ENCODE assay signal across 9 mouse cellular contexts in the genomic region with DNA sequence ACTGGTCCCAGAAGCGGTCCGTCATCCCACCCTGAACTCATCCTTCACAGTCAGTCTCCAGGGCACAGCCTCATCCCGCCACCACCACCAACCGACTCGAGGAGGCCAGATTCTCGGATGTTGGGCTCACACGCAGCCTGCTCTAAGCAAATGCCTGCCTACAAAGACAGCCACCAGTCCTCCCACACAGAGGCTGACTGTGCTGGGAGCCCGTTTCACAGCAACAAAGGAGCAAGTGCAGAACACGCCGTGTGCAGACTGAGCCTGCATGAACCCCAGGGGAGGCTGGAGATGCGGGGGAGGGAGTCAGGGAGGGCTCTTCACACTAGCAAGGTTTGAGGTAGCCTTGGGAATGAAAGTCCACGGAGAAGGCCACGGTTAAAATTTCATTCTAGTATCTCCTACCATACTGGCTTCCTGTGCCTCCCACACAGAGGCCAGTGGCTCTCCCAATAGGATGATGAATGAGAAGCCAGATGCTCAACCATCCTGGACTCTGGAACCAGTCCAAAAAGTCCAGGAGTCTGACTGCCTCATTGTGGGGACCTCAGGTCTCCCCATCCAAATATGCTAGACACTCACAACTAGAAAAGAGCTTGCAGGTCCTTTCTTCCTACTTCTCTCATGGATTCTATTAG. TPM values are rescaled to one million over a fixed set of nuclear protein-coding genes. Genes with fewer than 3 reads are reported as not detected.
DNase-seq lines count a peak whose midpoint lies in the region; ATAC-seq and TF ChIP-seq lines count a peak whose summit lies in the region.
"Had no signal": no experiment of that assay in that cellular context is flagged by ENCODE, and none has a peak within 500 bp of the region (broad histone marks: within the 10 kb centered on the region; RNA-seq: fewer than 3 reads in every experiment).

No protein-coding gene starts in this region.

- no peak for DNase-seq in intestine, embryonic 14.5 days (ENCODE audit: low spot score)
- peak; percentile 55 for DNase-seq in forebrain, postnatal 0 days
- peak; percentile 60 for DNase-seq in layer of hippocampus, adult 9-10 months (ENCODE audit: low spot score)
- no peak for DNase-seq in cerebellum, postnatal 36 days
- DNase-seq in stomach, postnatal 0 days (ENCODE audit: low spot score) = no peak
- DNase-seq in ovary, postnatal 10 days (ENCODE audit: low spot score) = no peak

- H3K27me3 ChIP-seq in intestine, embryonic 14.5 days (replicated peaks; ENCODE audit: control insufficient read depth, insufficient read depth, low read length) = no peaks in the 10 kb centered on the region
- H3K27me3 ChIP-seq in intestine, postnatal 0 days (replicated peaks; ENCODE audit: control insufficient read depth, insufficient read depth, low read length) = no peaks in the 10 kb centered on the region
- H3K27me3 ChIP-seq in forebrain, postnatal 0 days (ENCODE audit: insufficient read depth, low read length) = no peaks in the 10 kb centered on the region
- H3K27me3 ChIP-seq in neural tube, embryonic 13.5 days = no peaks in the 10 kb centered on the region
- no peaks in the 10 kb centered on the region for H3K27me3 ChIP-seq in stomach, postnatal 0 days (ENCODE audit: control insufficient read depth, insufficient read depth, low read length)
- H3K27me3 ChIP-seq: embryonic facial prominence, embryonic 15.5 days had no signal

- H3K4me3 ChIP-seq in intestine, embryonic 14.5 days (ENCODE audit: low read depth, low read length) = no peak overlapping the region
- H3K4me3 ChIP-seq in intestine, postnatal 0 days (ENCODE audit: low read depth, low read length) = no peak overlapping the region
- H3K4me3 ChIP-seq in forebrain, postnatal 0 days (ENCODE audit: low read depth, low read length) = no peak overlapping the region
- no peak overlapping the region for H3K4me3 ChIP-seq in neural tube, embryonic 13.5 days
- H3K4me3 ChIP-seq in stomach, postnatal 0 days (ENCODE audit: low read depth, low read length) = no peak overlapping the region
- H3K4me3 ChIP-seq: embryonic facial prominence, embryonic 15.5 days had no signal

- no peak overlapping the region for H3K4me2 ChIP-seq in intestine, embryonic 14.5 days (ENCODE audit: low read length)
- H3K4me2 ChIP-seq in intestine, postnatal 0 days (replicated peaks; ENCODE audit: low read depth) = no peak overlapping the region
- peak overlapping the region; percentile 21 for H3K4me2 ChIP-seq in forebrain, postnatal 0 days (ENCODE audit: low read depth)
- H3K4me2 ChIP-seq in neural tube, embryonic 13.5 days = no peak overlapping the region
- H3K4me2 ChIP-seq in stomach, postnatal 0 days (replicated peaks; ENCODE audit: low read depth) = no peak overlapping the region
- H3K4me2 ChIP-seq: embryonic facial prominence, embryonic 15.5 days had no signal

- WGBS in intestine, embryonic 14.5 days = 52% methylated on average over 13 of the region's 13 CpGs
- 68% methylated on average over 13 of the region's 13 CpGs for WGBS in intestine, postnatal 0 days
- WGBS in forebrain, postnatal 0 days = 41% methylated on average over 13 of the region's 13 CpGs
- 33% methylated on average over 13 of the region's 13 CpGs for WGBS in neural tube, embryonic 13.5 days
- 63% methylated on average over 13 of the region's 13 CpGs for WGBS in stomach, postnatal 0 days

- ATAC-seq in intestine, embryonic 14.5 days (replicated peaks; ENCODE audit: low FRiP score, low TSS enrichment, low read depth) = no peak
- ATAC-seq in intestine, postnatal 0 days = no peak
- ATAC-seq in forebrain, postnatal 0 days = peak; percentile 61
- peak; percentile 44; the same call in 1 of the 2 replicates for ATAC-seq in neural tube, embryonic 13.5 days (ENCODE audit: low read depth)
- ATAC-seq in stomach, postnatal 0 days (ENCODE audit: low FRiP score, low TSS enrichment) = no peak

- no peak for TF ChIP-seq CTCF in intestine, postnatal 0 days (IDR thresholded peaks at IDR 0.05; ENCODE audit: low read depth)
- no peak for TF ChIP-seq CTCF in forebrain, postnatal 0 days (IDR thresholded peaks at IDR 0.05; ENCODE audit: low read depth)
- TF ChIP-seq CTCF in stomach, postnatal 0 days (IDR thresholded peaks at IDR 0.05; ENCODE audit: low read depth) = no peak

- H3K27ac ChIP-seq in intestine, embryonic 14.5 days (ENCODE audit: low read depth) = 0 out of 2 replicates have a peak overlapping the region, but pooled peaks have one; percentile 74
- no peak overlapping the region for H3K27ac ChIP-seq in intestine, postnatal 0 days (ENCODE audit: low read depth, low read length)
- H3K27ac ChIP-seq in forebrain, postnatal 0 days (ENCODE audit: low read depth, low read length) = peak overlapping the region; percentile 71
- H3K27ac ChIP-seq in neural tube, embryonic 13.5 days (replicated peaks) = peak overlapping the region; percentile 46; the same call in 1 of the 2 replicates
- H3K27ac ChIP-seq in stomach, postnatal 0 days (replicated peaks) = no peak overlapping the region
- H3K27ac ChIP-seq: embryonic facial prominence, embryonic 15.5 days had no signal

- H3K36me3 ChIP-seq in intestine, embryonic 14.5 days (ENCODE audit: control insufficient read depth, insufficient read depth, low read length) = no peaks in the 10 kb centered on the region
- H3K36me3 ChIP-seq in intestine, postnatal 0 days (ENCODE audit: control insufficient read depth, insufficient read depth) = no peaks in the 10 kb centered on the region
- H3K36me3 ChIP-seq in forebrain, postnatal 0 days (ENCODE audit: insufficient read depth) = no peaks in the 10 kb centered on the region
- no peaks in the 10 kb centered on the region for H3K36me3 ChIP-seq in neural tube, embryonic 13.5 days
- no peaks in the 10 kb centered on the region for H3K36me3 ChIP-seq in stomach, postnatal 0 days (ENCODE audit: control insufficient read depth, insufficient read depth, low read length)
- H3K36me3 ChIP-seq: embryonic facial prominence, embryonic 15.5 days had no signal

- H3K9me3 ChIP-seq in intestine, embryonic 14.5 days (ENCODE audit: control insufficient read depth, low read length) = no peaks in the 10 kb centered on the region
- no peaks in the 10 kb centered on the region for H3K9me3 ChIP-seq in intestine, postnatal 0 days (ENCODE audit: control insufficient read depth)
- H3K9me3 ChIP-seq in forebrain, postnatal 0 days (ENCODE audit: low read length) = no peaks in the 10 kb centered on the region
- H3K9me3 ChIP-seq in neural tube, embryonic 13.5 days = no peaks in the 10 kb centered on the region
- H3K9me3 ChIP-seq in stomach, postnatal 0 days (ENCODE audit: control insufficient read depth, low read length) = no peaks in the 10 kb centered on the region
- H3K9me3 ChIP-seq: embryonic facial prominence, embryonic 15.5 days had no signal

- peaks cover 19% of the 10 kb centered on the region for H3K4me1 ChIP-seq in intestine, embryonic 14.5 days (replicated peaks; ENCODE audit: control insufficient read depth, insufficient read depth, low read length)
- no peaks in the 10 kb centered on the region for H3K4me1 ChIP-seq in intestine, postnatal 0 days (replicated peaks; ENCODE audit: control insufficient read depth, insufficient read depth, low read length)
- H3K4me1 ChIP-seq in forebrain, postnatal 0 days (ENCODE audit: insufficient read depth) = peaks cover 47% of the 10 kb centered on the region
- peaks cover 74% of the 10 kb centered on the region for H3K4me1 ChIP-seq in neural tube, embryonic 13.5 days (replicated peaks)
- no peaks in the 10 kb centered on the region for H3K4me1 ChIP-seq in stomach, postnatal 0 days (replicated peaks; ENCODE audit: control insufficient read depth, insufficient read depth)

- TF ChIP-seq EP300 in stomach, postnatal 0 days (optimal IDR thresholded peaks at IDR 0.05) = no peak

- no peak overlapping the region for H3K9ac ChIP-seq in intestine, embryonic 14.5 days (ENCODE audit: low read length)
- H3K9ac ChIP-seq in intestine, postnatal 0 days (ENCODE audit: low read depth, low read length) = no peak overlapping the region
- no peak overlapping the region for H3K9ac ChIP-seq in forebrain, postnatal 0 days
- peak overlapping the region; percentile 42 for H3K9ac ChIP-seq in neural tube, embryonic 13.5 days
- no peak overlapping the region for H3K9ac ChIP-seq in stomach, postnatal 0 days (ENCODE audit: low read length)
- H3K9ac ChIP-seq: embryonic facial prominence, embryonic 15.5 days had no signal

RNA-seq across cellular contexts. Expression of a gene that starts 59.3 kb away (rescaled TPM):
- polyA plus RNA-seq in intestine, embryonic 14.5 days (2014; fragmentation: Nextera tagmentation; extraction: Ambion mirVana) = 20.1 and 20.9 TPM in 2 replicates
- 7.5 and 8.0 TPM in 2 replicates for polyA plus RNA-seq in intestine, postnatal 0 days (2015; fragmentation: Nextera tagmentation; extraction: Ambion mirVana)
- total RNA-seq in forebrain, postnatal 0 days (2014; rRNA removed) = 134 and 148 TPM in 2 replicates
- 16.4 and 23.6 TPM in 2 replicates for polyA plus RNA-seq in forebrain, postnatal 0 days (2015; fragmentation: Nextera tagmentation; extraction: Ambion mirVana)
- polyA plus RNA-seq in neural tube, embryonic 13.5 days (2015; fragmentation: Nextera tagmentation; extraction: Ambion mirVana) = 23.9 and 25.1 TPM in 2 replicates
- polyA plus RNA-seq in stomach, postnatal 0 days (2015; fragmentation: Nextera tagmentation; extraction: Ambion mirVana) = 14.4 and 16.7 TPM in 2 replicates

Comparison
In these comparisons a context has a peak if more than half of its experiments do, and no peak if none do; other contexts are left out.
1. H3K27ac ChIP-seq: peak in intestine, embryonic 14.5 days (single experiment), forebrain, postnatal 0 days (single experiment) and neural tube, embryonic 13.5 days (single experiment); none in intestine, postnatal 0 days (single experiment) and stomach, postnatal 0 days (single experiment).
2. ATAC-seq: peak in forebrain, postnatal 0 days (single experiment) and neural tube, embryonic 13.5 days (single experiment); none in intestine, embryonic 14.5 days (single experiment), intestine, postnatal 0 days (single experiment) and stomach, postnatal 0 days (single experiment).
3. DNase-seq: peak in forebrain, postnatal 0 days (single experiment) and layer of hippocampus, adult 9-10 months (single experiment); none in intestine, embryonic 14.5 days (single experiment), cerebellum, postnatal 36 days (0 of 2), stomach, postnatal 0 days (single experiment) and ovary, postnatal 10 days (single experiment).